Mouse (Mus musculus) liver, adult 2 months (tissue): ENCODE measurements around the gene Nans. TPM values are rescaled to one million over a fixed set of nuclear protein-coding genes. Genes with fewer than 3 reads are reported as not detected.

Source experiments
- DNase-seq: peaks from one replicate; pipeline ENCODE4 v3.0.0-alpha.2; 2011; ENCODE audit warnings: low read depth, low spot score; ENCODE audit errors: extremely low read depth
- H3K27ac ChIP-seq: fragments of 200-500 bp; replicated peaks from 2 replicates; pipeline ENCODE4 v1.5.1; 2012; ENCODE audit warnings: low read depth, mild to moderate bottlenecking, control low read depth, inconsistent platforms, low read length; ENCODE audit not compliant: insufficient read depth
- H3K27me3 ChIP-seq: fragments of 200-500 bp; 2 replicates; pipeline ENCODE4 v1.6.1; 2012; ENCODE audit warnings: mild to moderate bottlenecking, moderate library complexity, low read length, inconsistent platforms; ENCODE audit not compliant: control insufficient read depth, insufficient read depth
- H3K36me3 ChIP-seq: fragments of 200-500 bp; 2 replicates; pipeline ENCODE4 v1.6.1; 2012; ENCODE audit warnings: low read length, inconsistent platforms; ENCODE audit not compliant: control insufficient read depth, insufficient read depth
- H3K4me1 ChIP-seq: fragments of 200-500 bp; 2 replicates; pipeline ENCODE4 v1.6.1; 2011; ENCODE audit warnings: low read length; ENCODE audit not compliant: control insufficient read depth, insufficient read depth
- H3K4me3 ChIP-seq: fragments of 200-500 bp; 2 replicates; pipeline ENCODE4 v1.5.1; 2011; ENCODE audit warnings: low read depth, mild to moderate bottlenecking, control low read depth, low read length, moderate library complexity; ENCODE audit not compliant: insufficient read depth
- H3K79me2 ChIP-seq: fragments of 200-500 bp; 2 replicates; pipeline ENCODE4 v1.6.1; 2012; ENCODE audit warnings: inconsistent platforms, mild to moderate bottlenecking, low read length, moderate library complexity; ENCODE audit not compliant: control insufficient read depth, insufficient read depth
- H3K9ac ChIP-seq: fragments of 200-500 bp; 2 replicates; pipeline ENCODE4 v1.6.1; 2012; ENCODE audit warnings: low read depth, mild to moderate bottlenecking, control low read depth, inconsistent platforms, low read length
- CTCF ChIP-seq: fragments of 200-500 bp; IDR thresholded peaks from 2 replicates; pipeline ENCODE4 v1.5.1; 2011; ENCODE audit warnings: low read depth, low read length, control low read depth
- POLR2A ChIP-seq: fragments of 200-500 bp; IDR thresholded peaks from 2 replicates; pipeline ENCODE4 v1.6.1; 2011; ENCODE audit warnings: low read length, control low read depth; ENCODE audit not compliant: insufficient read depth; ENCODE audit errors: extremely low read depth
- WGBS: fragments of 180-500 bp; shearing (Covaris S2); methylation state at CpG from one replicate; pipeline ENCODE4 v1.1.7; 2018; 5-methylcytosine and 5-hydroxymethylcytosine counted together
- polyA plus RNA-seq: library from polyadenylated mRNA; depleted of rRNA; stranded (reverse); fragments of >200 nt; gene quantifications from 2 replicates; pipeline ENCODE4 v1.2.3, GENCODE M21; 2012; rRNA removed
- total RNA-seq: library from RNA; depleted of rRNA; stranded (reverse); fragments of >200 nt; gene quantifications from 2 replicates; pipeline ENCODE4 v1.2.3, GENCODE M21; 2014; rRNA removed

The Nans gene
- total RNA-seq (10.7 and 14.3 TPM in 2 replicates), polyA plus RNA-seq (11.5 and 13.0 TPM in 2 replicates)

GRCm38 (mm10) chr4:46489028-46489925 lies at the start of gene Nans:
Nans (plus strand) TSS chr4:46489248.
- H3K27ac ChIP-seq: peak within 1 kb of the TSS; percentile 8; the same call in 1 of the 2 replicates

GRCm38 (mm10) chr4:46442501-46442900 lies 46.5 kb upstream of the Nans start:
- H3K27me3 ChIP-seq: no peaks in the 10 kb centered on the region
- H3K4me1 ChIP-seq: no peaks in the 10 kb centered on the region
- DNase-seq: no peak
- 71% methylated on average over 4 of the region's 4 CpGs for WGBS
- H3K36me3 ChIP-seq: no peaks in the 10 kb centered on the region
- no peak overlapping the region for H3K9ac ChIP-seq
- no peaks in the 10 kb centered on the region for H3K79me2 ChIP-seq
- H3K4me3 ChIP-seq: no peak overlapping the region
- H3K27ac ChIP-seq: no peak overlapping the region
- TF ChIP-seq POLR2A (no peak), CTCF (no peak)

More at GRCm38 (mm10) chr4:46489028-46489925, at the start of gene Nans:
- peaks cover 4% of the 10 kb centered on the region for H3K36me3 ChIP-seq
- no peaks in the 10 kb centered on the region for H3K79me2 ChIP-seq
- TF ChIP-seq CTCF (no peak), POLR2A (no peak)
- H3K4me1 ChIP-seq: peaks cover 3% of the 10 kb centered on the region
- H3K27me3 ChIP-seq: no peaks in the 10 kb centered on the region
- peak; percentile 80 for DNase-seq
- peak within 1 kb of the TSS; percentile 79 for H3K4me3 ChIP-seq
- peak within 1 kb of the TSS; percentile 78 for H3K9ac ChIP-seq
- 1% methylated on average over 58 of the region's 58 CpGs for WGBS

- H3K4me1 ChIP-seq: no peaks in the 10 kb centered on the region; the same call in 1 of the 2 replicates
- no peak for DNase-seq
- H3K36me3 ChIP-seq: no peaks in the 10 kb centered on the region
- no peak overlapping the region for H3K4me3 ChIP-seq
- TF ChIP-seq POLR2A (no peak), CTCF (no peak)
- H3K9ac ChIP-seq: no peak overlapping the region
- WGBS: 67% methylated on average over 9 of the region's 9 CpGs
- H3K27me3 ChIP-seq: no peaks in the 10 kb centered on the region
- no peak overlapping the region for H3K27ac ChIP-seq
- no peaks in the 10 kb centered on the region for H3K79me2 ChIP-seq
These were observed 43.7 kb upstream of the Nans start for GRCm38 (mm10) chr4:46445237-46445945.

- Histone ChIP-seq H3K79me2 (peaks cover 5% of the 10 kb centered on the region; the same call in 1 of the 2 replicates), H3K4me1 (peaks cover 1% of the 10 kb centered on the region; the same call in 1 of the 2 replicates), H3K27me3 (no peaks in the 10 kb centered on the region), H3K27ac (no peak overlapping the region), H3K9ac (no peak overlapping the region), H3K36me3 (no peaks in the 10 kb centered on the region), H3K4me3 (no peak overlapping the region)
- no peak for TF ChIP-seq CTCF
- TF ChIP-seq POLR2A: no peak
- 54% methylated on average over 1 of the region's 1 CpGs for WGBS
- DNase-seq: no peak
These were observed 41.6 kb upstream of the Nans start for GRCm38 (mm10) chr4:46447461-46447860.

- peaks cover 11% of the 10 kb centered on the region for H3K4me1 ChIP-seq
- no peak overlapping the region for H3K27ac ChIP-seq
- no peak overlapping the region for H3K9ac ChIP-seq
- DNase-seq: no peak
- no peak for TF ChIP-seq CTCF
- TF ChIP-seq POLR2A: no peak
- no peaks in the 10 kb centered on the region for H3K27me3 ChIP-seq
- H3K4me3 ChIP-seq: no peak overlapping the region
- no peaks in the 10 kb centered on the region for H3K36me3 ChIP-seq
- WGBS: 83% methylated on average over 6 of the region's 6 CpGs
- H3K79me2 ChIP-seq: peaks cover 15% of the 10 kb centered on the region; the same call in 1 of the 2 replicates
These were observed 40.2 kb upstream of the Nans start for GRCm38 (mm10) chr4:46448886-46449285.
